Mouse (Mus musculus): ENCODE results near the gene Kbtbd13. TPM values are rescaled to one million over a fixed set of nuclear protein-coding genes. Genes with fewer than 3 reads are reported as not detected.

Gene Kbtbd13
- polyA plus RNA-seq, 1 experiment = 0.27 TPM

DNA sequence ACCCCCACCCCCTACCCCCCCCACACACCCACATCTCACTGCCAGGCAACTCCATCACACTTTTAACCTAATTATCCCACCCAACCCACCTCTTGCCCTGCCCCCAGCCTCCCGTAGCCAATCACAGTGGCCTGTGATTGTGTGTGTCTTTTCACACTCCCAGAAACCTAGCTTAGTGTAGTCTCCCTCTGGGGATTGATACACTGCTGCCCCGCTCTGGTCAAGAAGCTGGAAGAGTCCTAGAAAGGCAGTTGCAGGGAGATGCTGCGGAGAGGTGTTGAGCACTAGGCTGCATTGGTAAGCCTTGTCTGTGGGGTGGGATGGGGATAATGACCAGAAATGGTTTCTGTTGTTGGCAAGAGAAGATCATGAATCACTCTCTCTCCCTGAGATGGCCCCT lies 26.3 kb upstream of the Kbtbd13 start:
- Histone ChIP-seq H3K36me3 (ENCODE audit: control insufficient read depth, insufficient read depth, low read length, poor library complexity, severe bottlenecking) (no peaks in the 10 kb centered on the region), H3K9ac (ENCODE audit: low read depth, poor library complexity, severe bottlenecking) (no peak overlapping the region), H3K9me3 (replicated peaks; ENCODE audit: control insufficient read depth, insufficient read depth, low read length, poor library complexity, severe bottlenecking) (no peaks in the 10 kb centered on the region), H3K27me3 (ENCODE audit: control insufficient read depth, insufficient read depth, low read length, poor library complexity, severe bottlenecking) (no peaks in the 10 kb centered on the region), H3K27ac (ENCODE audit: insufficient read depth, low read length) (no peak overlapping the region), H3K4me1 (ENCODE audit: control insufficient read depth, insufficient read depth, low read length) (no peaks in the 10 kb centered on the region), H3K4me3 (ENCODE audit: low read depth, low read length) (no peak overlapping the region)
- TF ChIP-seq CTCF (IDR thresholded peaks at IDR 0.05; ENCODE audit: low read depth, low read length) (no peak), POLR2A (IDR thresholded peaks at IDR 0.05; ENCODE audit: insufficient read depth, low read length) (no peak), EP300 (IDR thresholded peaks at IDR 0.05; ENCODE audit: insufficient read depth, low read depth, low read length) (no peak)

- Histone ChIP-seq H3K4me3 (ENCODE audit: low read depth, low read length) (no peak overlapping the region), H3K9ac (ENCODE audit: low read depth, poor library complexity, severe bottlenecking) (no peak overlapping the region), H3K36me3 (ENCODE audit: control insufficient read depth, insufficient read depth, low read length, poor library complexity, severe bottlenecking) (no peaks in the 10 kb centered on the region), H3K4me1 (ENCODE audit: control insufficient read depth, insufficient read depth, low read length) (no peaks in the 10 kb centered on the region), H3K9me3 (replicated peaks; ENCODE audit: control insufficient read depth, insufficient read depth, low read length, poor library complexity, severe bottlenecking) (no peaks in the 10 kb centered on the region), H3K27ac (ENCODE audit: insufficient read depth, low read length) (no peak overlapping the region), H3K27me3 (ENCODE audit: control insufficient read depth, insufficient read depth, low read length, poor library complexity, severe bottlenecking) (no peaks in the 10 kb centered on the region)
- TF ChIP-seq EP300 (IDR thresholded peaks at IDR 0.05; ENCODE audit: insufficient read depth, low read depth, low read length) (no peak), CTCF (IDR thresholded peaks at IDR 0.05; ENCODE audit: low read depth, low read length) (no peak), POLR2A (IDR thresholded peaks at IDR 0.05; ENCODE audit: insufficient read depth, low read length) (no peak)
Measured at GRCm38 (mm10) chr9:65411326-65411725, 19.9 kb upstream of the Kbtbd13 start.

DNA sequence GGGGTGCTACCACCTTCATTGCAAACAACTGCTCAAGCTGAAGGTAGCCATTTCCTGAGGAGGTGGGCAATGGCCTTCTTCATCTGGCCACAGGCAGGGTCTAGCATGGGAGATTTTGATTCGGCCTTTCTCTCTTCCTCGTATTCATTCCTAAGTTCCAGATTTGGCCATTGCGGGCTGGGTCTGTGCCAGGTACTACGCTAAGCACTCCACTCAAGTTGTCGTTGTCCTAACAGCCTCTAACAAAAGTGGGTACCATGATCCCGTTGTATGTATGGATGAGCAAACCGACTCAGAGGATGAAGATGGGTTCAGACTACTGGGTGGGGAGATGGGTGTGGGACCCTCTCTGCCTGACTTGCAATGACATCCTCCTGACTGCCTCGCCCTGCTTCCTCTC lies 18.9 kb upstream of the Kbtbd13 start:
- H3K36me3 ChIP-seq (ENCODE audit: control insufficient read depth, insufficient read depth, low read length, poor library complexity, severe bottlenecking) = no peaks in the 10 kb centered on the region
- no peak overlapping the region for H3K4me3 ChIP-seq (ENCODE audit: low read depth, low read length)
- no peaks in the 10 kb centered on the region for H3K9me3 ChIP-seq (replicated peaks; ENCODE audit: control insufficient read depth, insufficient read depth, low read length, poor library complexity, severe bottlenecking)
- H3K9ac ChIP-seq (ENCODE audit: low read depth, poor library complexity, severe bottlenecking) = no peak overlapping the region
- no peaks in the 10 kb centered on the region for H3K4me1 ChIP-seq (ENCODE audit: control insufficient read depth, insufficient read depth, low read length)
- no peaks in the 10 kb centered on the region for H3K27me3 ChIP-seq (ENCODE audit: control insufficient read depth, insufficient read depth, low read length, poor library complexity, severe bottlenecking)
- no peak overlapping the region for H3K27ac ChIP-seq (ENCODE audit: insufficient read depth, low read length)
- no peak for TF ChIP-seq POLR2A (IDR thresholded peaks at IDR 0.05; ENCODE audit: insufficient read depth, low read length)
- no peak for TF ChIP-seq EP300 (IDR thresholded peaks at IDR 0.05; ENCODE audit: insufficient read depth, low read depth, low read length)
- TF ChIP-seq CTCF (IDR thresholded peaks at IDR 0.05; ENCODE audit: low read depth, low read length) = no peak

GRCm38 (mm10) chr9:65408871-65409295 lies 17.4 kb upstream of the Kbtbd13 start:
- H3K4me3 ChIP-seq (ENCODE audit: low read depth, low read length) = no peak overlapping the region
- H3K27ac ChIP-seq (ENCODE audit: insufficient read depth, low read length) = no peak overlapping the region
- H3K36me3 ChIP-seq (ENCODE audit: control insufficient read depth, insufficient read depth, low read length, poor library complexity, severe bottlenecking) = no peaks in the 10 kb centered on the region
- H3K9me3 ChIP-seq (replicated peaks; ENCODE audit: control insufficient read depth, insufficient read depth, low read length, poor library complexity, severe bottlenecking) = no peaks in the 10 kb centered on the region
- no peak for TF ChIP-seq EP300 (IDR thresholded peaks at IDR 0.05; ENCODE audit: insufficient read depth, low read depth, low read length)
- no peak for TF ChIP-seq CTCF (IDR thresholded peaks at IDR 0.05; ENCODE audit: low read depth, low read length)
- TF ChIP-seq POLR2A (IDR thresholded peaks at IDR 0.05; ENCODE audit: insufficient read depth, low read length) = no peak
- H3K4me1 ChIP-seq (ENCODE audit: control insufficient read depth, insufficient read depth, low read length) = no peaks in the 10 kb centered on the region
- no peaks in the 10 kb centered on the region for H3K27me3 ChIP-seq (ENCODE audit: control insufficient read depth, insufficient read depth, low read length, poor library complexity, severe bottlenecking)
- no peak overlapping the region for H3K9ac ChIP-seq (ENCODE audit: low read depth, poor library complexity, severe bottlenecking)

DNA sequence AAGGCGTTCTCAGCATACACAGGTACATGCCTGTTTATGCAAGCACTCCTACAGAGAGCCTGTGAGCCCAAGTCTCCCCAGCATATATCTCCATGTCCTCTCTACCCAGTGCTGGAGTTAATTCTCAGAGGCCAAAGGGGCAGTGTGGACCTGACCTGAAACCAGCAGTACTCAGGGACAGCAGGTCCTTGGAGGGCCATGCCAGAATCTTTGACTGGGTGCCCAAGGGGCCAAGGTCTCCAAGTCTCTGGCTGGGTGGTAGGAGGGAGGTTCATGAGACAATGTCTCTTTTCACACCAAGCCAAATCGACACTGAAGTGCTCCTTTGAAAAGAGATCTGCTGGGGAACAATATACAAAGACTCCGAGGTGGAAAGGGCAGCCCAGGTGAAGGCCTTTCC lies 16.4 kb upstream of the Kbtbd13 start:
- Histone ChIP-seq H3K9ac (ENCODE audit: low read depth, poor library complexity, severe bottlenecking) (no peak overlapping the region), H3K9me3 (replicated peaks; ENCODE audit: control insufficient read depth, insufficient read depth, low read length, poor library complexity, severe bottlenecking) (no peaks in the 10 kb centered on the region), H3K27ac (ENCODE audit: insufficient read depth, low read length) (no peak overlapping the region), H3K4me3 (ENCODE audit: low read depth, low read length) (no peak overlapping the region), H3K27me3 (ENCODE audit: control insufficient read depth, insufficient read depth, low read length, poor library complexity, severe bottlenecking) (no peaks in the 10 kb centered on the region), H3K4me1 (ENCODE audit: control insufficient read depth, insufficient read depth, low read length) (no peaks in the 10 kb centered on the region), H3K36me3 (ENCODE audit: control insufficient read depth, insufficient read depth, low read length, poor library complexity, severe bottlenecking) (no peaks in the 10 kb centered on the region)
- no peak for TF ChIP-seq CTCF (IDR thresholded peaks at IDR 0.05; ENCODE audit: low read depth, low read length)
- no peak for TF ChIP-seq POLR2A (IDR thresholded peaks at IDR 0.05; ENCODE audit: insufficient read depth, low read length)
- TF ChIP-seq EP300 (IDR thresholded peaks at IDR 0.05; ENCODE audit: insufficient read depth, low read depth, low read length) = no peak

GRCm38 (mm10) chr9:65407327-65407726 lies 15.9 kb upstream of the Kbtbd13 start:
- no peaks in the 10 kb centered on the region for H3K36me3 ChIP-seq (ENCODE audit: control insufficient read depth, insufficient read depth, low read length, poor library complexity, severe bottlenecking)
- H3K9ac ChIP-seq (ENCODE audit: low read depth, poor library complexity, severe bottlenecking) = no peak overlapping the region
- no peaks in the 10 kb centered on the region for H3K27me3 ChIP-seq (ENCODE audit: control insufficient read depth, insufficient read depth, low read length, poor library complexity, severe bottlenecking)

More at GRCm38 (mm10) chr9:65407327-65407726, 15.9 kb upstream of the Kbtbd13 start:
- Histone ChIP-seq H3K4me3 (ENCODE audit: low read depth, low read length) (no peak overlapping the region), H3K4me1 (ENCODE audit: control insufficient read depth, insufficient read depth, low read length) (no peaks in the 10 kb centered on the region), H3K27ac (ENCODE audit: insufficient read depth, low read length) (no peak overlapping the region), H3K9me3 (replicated peaks; ENCODE audit: control insufficient read depth, insufficient read depth, low read length, poor library complexity, severe bottlenecking) (no peaks in the 10 kb centered on the region)
- no peak for TF ChIP-seq EP300 (IDR thresholded peaks at IDR 0.05; ENCODE audit: insufficient read depth, low read depth, low read length)
- no peak for TF ChIP-seq POLR2A (IDR thresholded peaks at IDR 0.05; ENCODE audit: insufficient read depth, low read length)
- no peak for TF ChIP-seq CTCF (IDR thresholded peaks at IDR 0.05; ENCODE audit: low read depth, low read length)

Data from ES-Bruce4 (cell line).